Mouse (Mus musculus): Measurements from ENCODE around the gene Vmn1r117.
"Not testable (repeated sequence)": the region's sequence is repeated elsewhere in the genome, so short reads cannot be mapped to it uniquely, and the experiment has no call there.

The Vmn1r117 gene

DNA sequence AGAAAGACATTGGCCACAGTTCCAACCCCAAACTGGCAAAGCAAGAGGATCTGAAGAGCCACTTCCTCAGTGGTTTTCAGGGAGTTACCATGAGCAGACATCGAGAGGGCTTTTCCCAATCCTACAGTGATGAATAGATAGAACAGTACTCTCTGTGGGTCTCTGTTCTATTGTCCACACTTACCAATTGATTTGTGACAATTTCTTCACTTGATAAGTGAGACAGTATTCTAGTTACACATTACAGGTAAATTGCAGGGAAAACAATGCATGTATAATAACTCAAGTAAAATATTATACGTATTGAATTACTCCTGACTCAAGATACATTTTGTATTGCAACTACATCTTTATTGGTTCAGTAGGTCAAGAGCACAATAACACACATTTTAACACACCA is at the start of gene Vmn1r117:
Gene Vmn1r117 (minus strand): TSS at position 101 of the 400 bp plus-strand sequence.
- DNase-seq (ENCODE audit: low spot score), result not testable (repeated sequence)

DNA sequence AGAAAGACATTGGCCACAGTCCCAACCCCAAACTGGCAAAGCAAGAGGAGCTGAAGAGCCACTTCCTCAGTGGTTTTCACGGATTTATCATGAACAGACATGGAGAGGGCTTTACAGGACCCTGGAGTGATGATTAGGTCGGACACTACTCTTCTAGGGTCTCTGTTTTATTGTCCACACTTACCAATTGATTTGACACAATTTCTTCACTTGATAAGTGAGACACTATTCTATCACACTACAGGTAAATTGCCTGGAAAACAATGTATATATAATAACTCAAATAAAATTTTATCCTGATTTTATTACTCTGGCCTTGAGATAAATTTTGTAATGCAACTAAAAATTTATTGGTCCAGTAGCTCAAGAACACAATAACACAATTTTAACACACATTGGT is 28.3 kb upstream of the Vmn1r117 start, which contains the start of gene Vmn1r118:
Gene Vmn1r118 (minus strand): TSS at position 101 of the 400 bp plus-strand sequence.
- DNase-seq (ENCODE audit: low spot score), result not testable (repeated sequence)

DNA sequence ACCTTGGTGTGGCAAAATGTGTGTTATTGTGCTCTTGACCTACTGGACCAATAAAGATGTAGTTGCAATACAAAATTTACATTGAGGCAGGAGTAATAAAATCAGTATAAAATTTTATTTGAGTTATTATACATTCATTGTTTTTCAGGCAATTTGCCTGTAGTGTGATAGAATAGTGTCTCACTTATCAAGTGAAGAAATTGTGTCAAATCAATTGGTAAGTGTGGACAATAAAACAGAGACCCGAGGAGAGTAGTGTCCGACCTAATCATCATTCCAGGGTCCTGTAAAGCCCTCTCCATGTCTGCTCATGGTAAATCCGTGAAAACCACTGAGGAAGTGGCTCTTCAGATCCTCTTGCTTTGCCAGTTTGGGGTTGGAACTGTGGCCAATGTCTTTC is 12.0 kb downstream of the Vmn1r117 start, which contains the start of gene Vmn1r116:
Gene Vmn1r116 (plus strand): TSS at position 301 of the 400 bp plus-strand sequence.
- not testable (repeated sequence) for DNase-seq (ENCODE audit: low spot score)

DNA sequence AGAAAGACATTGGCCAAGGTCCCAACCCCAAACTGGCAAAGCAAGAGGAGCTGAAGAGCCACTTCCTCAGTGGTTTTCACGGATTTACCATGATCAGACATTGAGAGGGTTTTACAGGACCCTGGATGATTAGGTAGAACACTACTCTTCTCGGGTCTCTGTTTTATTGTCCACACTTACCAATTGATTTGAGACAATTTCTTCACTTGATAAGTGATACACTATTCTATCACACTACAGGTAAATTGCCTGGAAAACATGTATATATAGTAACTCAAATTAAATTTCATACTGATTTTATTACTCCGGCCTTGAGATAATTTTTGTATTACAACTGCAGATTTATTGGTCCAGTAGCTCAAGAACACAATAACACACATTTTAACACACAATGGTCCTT is 39.0 kb downstream of the Vmn1r117 start, which contains the start of gene Vmn1r115:
Gene Vmn1r115 (minus strand): TSS at position 101 of the 400 bp plus-strand sequence.
- DNase-seq (ENCODE audit: low spot score), result not testable (repeated sequence)
